Mouse (Mus musculus): ENCODE results near the gene Gmds. TPM values are rescaled to one million over a fixed set of nuclear protein-coding genes. Genes with fewer than 3 reads are reported as not detected.

Gmds gene
- polyA plus RNA-seq (2017; shearing (Covaris generic)), result 10 to 100 TPM; 12.9 to 21.0 TPM

DNA sequence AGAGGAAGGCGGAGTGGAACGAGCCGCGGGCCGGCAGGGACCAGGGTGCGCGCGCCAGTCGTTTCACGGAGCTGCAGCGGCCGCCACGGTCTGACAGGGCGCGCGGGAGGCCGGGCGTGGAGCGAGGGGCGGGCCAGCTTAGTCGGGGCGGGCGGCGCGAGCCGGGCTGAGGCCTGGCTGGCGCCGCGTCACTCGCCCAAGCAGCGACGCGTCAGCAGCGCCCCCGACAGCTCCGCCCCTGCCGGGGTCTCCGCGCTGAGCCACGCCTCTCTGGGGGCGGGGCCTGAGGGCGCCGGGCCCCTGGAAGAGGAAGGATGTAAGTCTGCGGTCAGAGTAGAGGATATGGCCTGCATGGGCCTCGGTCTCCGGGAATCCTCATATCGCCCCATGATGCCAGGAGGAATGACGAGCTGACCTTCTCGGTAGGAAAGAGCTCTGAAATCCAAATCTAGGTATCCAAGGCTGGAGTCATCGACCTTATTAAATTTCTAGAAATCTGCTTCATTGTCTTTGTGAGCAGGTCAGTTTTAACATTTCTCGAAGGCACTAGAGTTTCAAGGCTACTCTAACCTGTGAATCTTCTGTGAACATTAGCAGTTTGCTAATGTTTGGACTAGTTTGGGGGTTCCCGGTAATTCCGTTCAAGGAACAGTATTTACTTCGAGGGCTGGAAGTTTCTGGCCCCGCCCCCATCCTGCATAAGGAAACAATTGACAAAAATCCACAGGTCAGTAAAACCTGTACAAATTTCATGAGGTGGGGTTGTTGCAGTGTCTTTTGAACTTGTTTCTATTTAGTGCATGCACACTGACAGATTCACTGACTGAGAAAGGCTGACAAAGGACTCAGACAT, at the start of gene Gmds:
Gene Gmds, minus strand, starts transcription at position 228 of the 853 bp plus-strand sequence.
- peak; percentile 91 for ATAC-seq

- no peak for ATAC-seq
These were observed 47.0 kb upstream of the Gmds start for GRCm38 (mm10) chr13:32385421-32386092.

DNA sequence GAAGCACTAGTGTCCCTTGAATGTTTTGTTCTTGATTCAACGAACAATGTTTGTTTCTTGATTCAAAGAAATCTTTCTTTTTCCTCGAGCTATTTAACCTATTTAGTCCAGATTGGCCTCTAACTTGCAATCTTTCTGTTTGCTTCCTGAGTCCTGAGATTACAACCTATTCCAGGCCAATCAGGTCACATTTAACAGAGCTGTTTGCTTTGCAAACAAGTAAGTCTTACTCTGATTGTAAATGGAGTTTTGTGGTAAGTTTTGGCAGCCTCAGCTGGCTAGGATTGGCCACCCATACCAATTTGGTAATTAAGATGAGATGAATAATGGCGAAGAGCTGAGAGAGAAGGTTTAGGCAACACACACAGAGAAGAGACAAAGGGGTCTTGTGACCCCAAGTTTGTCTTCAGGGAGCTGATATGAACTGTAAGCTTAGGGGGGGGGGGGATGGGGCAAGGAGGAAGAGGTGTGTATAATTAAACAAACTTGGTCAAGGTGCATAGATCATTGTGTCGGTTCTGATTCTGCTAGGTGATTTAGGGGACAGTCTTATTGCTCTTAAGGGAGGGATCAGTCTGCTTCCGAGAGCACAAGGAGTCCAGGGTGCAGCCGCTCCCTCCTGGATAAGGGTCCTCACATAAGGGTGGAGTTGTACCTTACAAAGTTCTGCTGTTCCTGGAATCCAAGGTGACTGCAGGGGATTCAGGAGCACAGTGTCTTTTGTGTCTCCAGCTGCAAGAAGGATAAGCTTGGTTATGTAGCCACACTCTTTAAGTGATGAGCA, 43.9 kb upstream of the Gmds start:
- no peak for ATAC-seq

GRCm38 (mm10) chr13:32378634-32379033, 40.1 kb upstream of the Gmds start:
- ATAC-seq, result no peak

DNA sequence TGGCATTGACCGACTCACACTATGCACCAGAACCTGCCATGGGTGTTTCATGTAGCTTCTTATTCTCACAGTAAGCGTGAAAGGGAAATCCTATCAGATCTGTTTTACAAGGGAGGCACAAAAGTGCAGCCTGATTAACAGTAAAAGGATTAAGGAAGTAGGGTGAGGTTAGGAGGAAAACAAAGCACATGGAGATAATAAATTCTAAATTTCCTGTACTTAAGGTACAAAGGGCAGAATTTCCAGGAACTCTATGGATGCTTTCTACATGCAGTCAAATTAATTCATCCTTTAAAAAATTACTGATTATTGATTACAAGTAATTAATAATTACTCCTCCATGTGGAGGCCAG, 34.0 kb upstream of the Gmds start:
- no peak for ATAC-seq

- ATAC-seq, result no peak
These were observed 33.5 kb upstream of the Gmds start for GRCm38 (mm10) chr13:32371874-32372530.

DNA sequence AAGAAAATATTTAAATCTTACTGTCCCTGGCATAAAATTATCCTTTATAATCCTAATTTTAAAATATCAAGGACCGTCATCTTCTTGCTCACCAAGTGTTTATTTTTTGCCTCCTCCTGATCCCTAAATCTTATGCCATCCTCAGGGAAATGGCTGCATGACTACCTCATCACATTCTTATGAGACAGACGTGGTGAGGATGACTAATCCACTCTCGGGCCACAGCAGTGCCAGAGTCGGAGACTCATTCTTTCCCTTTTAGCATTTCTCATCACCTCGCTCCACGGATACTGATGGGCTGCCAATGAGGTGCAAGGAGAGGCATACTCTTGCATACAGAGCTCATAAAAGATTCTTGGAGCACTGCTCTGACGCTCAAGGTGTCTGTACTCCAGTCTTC, 32.2 kb upstream of the Gmds start:
- no peak for ATAC-seq

DNA sequence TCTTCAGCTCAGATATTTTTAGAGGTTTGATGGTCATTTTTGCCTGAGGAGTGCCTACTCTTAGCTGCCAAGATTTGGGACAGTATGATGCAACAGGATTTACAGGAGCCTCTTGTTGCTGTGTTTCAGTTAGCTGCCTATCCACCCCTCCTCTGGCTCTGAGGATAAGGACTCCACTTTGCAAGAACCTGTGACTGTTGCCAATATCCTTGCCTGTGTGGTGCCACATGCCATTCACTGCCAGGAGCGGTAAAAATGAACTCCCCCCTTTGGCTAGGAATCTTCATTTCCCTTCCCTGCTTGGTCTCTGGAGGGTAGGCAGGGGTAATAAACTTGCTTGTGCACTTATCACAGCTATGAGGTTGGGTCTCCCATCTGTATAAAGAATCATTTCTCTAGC, 31.6 kb upstream of the Gmds start:
- no peak for ATAC-seq

DNA sequence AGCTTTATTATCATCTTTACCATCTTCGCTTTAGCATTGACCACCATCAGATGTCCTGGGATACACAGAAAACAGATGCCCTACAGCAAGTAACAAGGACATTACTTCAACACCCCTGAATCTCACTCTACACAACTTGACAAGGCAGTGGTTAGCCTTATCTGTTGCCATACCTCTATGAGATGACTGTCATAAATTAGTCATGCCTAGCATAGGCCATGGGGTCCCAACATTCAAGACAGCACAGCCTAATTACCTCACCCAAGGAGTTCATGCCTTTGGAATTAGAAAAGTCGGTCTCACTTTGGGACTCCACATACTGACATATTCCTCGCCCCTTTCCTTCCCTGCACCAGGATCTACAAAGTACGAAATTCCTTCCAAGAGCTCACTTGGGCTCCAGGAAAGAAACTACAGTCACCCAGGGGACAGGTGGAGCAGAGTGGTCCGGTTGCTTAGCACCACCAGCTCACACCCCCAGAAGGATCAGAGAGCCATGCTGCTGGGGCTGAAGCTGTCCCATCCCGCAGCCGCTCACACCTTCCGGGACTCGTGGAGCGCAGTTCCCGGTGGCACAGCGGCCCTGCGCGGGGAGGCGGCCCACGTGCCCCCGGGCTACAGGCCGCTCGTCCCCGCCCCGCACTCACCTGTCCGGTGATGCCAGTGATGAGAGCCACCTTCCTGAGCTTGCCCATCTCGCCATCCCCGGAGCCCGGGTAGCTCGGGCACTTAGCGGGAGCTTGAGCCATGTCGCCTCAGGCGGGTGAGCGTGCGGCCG, 616 bp downstream of the Gmds start:
- ATAC-seq, result peak; percentile 40

DNA sequence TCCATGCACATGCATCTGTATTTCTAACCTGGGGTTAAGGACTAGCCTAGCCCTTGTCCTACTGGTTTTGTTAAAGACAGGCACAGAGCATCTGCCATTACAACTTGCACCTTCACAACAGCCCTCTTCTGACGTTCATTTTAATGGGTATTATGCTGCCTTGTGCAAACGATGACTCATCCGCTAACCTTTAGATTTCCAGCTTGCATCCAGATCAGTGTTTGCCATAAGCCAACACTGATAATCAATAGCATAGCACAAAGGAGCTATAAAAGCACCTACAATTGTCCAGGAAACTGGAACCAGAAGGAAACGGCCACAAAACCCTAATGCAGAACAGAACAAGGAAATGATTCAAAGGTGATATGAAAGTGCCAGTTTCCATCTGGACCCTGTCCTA, 20.2 kb downstream of the Gmds start:
- no peak for ATAC-seq

DNA sequence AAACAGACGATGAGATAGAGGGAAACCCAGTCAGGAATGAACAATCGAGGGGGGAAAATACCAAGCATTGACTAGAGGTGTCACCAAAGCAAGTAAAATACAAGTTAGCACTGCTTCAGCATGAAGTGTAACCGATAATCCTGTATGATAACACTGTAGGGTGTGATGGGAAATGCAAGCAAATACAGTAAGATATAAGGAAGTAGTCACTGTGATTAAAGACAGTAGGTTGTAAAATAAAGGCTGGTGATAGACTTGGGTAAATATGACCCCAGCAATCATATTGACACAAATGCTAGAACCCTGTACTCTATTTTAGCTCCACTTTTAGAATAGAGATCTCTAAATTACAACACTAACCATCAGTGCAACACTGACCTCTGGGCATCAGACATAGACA, 21.2 kb downstream of the Gmds start:
- no peak for ATAC-seq

- peak; percentile 97 for ATAC-seq
These were observed 25.9 kb downstream of the Gmds start for GRCm38 (mm10) chr13:32312663-32313062.

DNA sequence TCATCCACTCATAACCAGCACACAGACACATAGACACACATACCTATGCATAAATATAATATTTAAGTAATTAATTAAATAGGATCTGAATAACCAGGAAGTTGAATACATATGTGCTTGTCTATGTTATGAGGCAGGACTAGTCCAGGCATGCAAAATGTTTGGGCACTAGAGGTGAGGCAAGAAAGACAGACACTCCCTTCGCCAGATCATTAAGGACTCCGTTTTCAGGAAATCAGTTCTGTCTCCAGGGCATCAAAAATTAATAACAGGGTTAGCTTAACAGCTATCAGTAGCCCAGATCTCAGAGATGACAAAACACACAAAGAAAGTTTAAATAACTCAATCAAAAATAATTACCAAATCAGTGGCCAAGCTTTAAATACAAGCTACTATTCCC, 27.1 kb downstream of the Gmds start:
- ATAC-seq, result no peak

DNA sequence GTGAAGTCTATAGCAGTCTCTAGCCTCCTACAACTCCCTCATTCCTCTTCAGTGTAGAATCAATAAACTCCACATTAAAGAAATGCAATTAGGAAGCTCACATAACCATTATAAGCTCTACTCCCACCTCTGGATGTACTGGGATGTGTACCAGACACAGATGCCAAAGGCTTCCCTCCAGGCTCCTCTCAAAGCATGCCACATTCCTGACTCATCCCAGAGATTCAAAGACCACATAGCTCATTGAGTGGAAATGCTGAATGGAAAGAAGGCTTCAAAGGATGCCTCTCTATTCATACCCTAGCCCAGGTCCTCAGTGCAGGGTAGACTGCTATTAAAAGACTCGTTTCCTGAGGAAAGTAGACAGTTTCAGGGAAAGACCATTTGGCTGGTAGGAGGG, 40.1 kb downstream of the Gmds start:
- no peak for ATAC-seq

DNA sequence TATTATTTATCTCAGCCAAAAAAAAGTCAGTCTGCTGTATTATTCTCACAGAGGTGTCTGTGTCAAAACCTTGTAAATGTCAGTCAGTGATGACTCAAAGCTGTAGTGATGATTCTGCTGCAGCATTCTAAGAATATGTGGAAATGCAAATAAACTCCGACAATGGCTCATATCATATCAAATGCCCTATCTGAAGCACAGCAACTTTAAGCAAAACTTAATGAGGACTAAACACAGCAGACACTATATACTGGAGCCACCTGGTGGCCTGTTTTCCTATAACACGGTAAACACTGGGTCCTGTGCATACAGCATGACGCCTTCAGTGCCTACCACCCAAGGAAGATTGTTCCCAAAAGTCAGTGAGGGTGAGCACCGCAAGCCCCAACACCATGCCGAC, 41.1 kb downstream of the Gmds start:
- peak; percentile 71 for ATAC-seq

GRCm38 (mm10) chr13:32294416-32295195, 43.9 kb downstream of the Gmds start:
- ATAC-seq, result no peak

DNA sequence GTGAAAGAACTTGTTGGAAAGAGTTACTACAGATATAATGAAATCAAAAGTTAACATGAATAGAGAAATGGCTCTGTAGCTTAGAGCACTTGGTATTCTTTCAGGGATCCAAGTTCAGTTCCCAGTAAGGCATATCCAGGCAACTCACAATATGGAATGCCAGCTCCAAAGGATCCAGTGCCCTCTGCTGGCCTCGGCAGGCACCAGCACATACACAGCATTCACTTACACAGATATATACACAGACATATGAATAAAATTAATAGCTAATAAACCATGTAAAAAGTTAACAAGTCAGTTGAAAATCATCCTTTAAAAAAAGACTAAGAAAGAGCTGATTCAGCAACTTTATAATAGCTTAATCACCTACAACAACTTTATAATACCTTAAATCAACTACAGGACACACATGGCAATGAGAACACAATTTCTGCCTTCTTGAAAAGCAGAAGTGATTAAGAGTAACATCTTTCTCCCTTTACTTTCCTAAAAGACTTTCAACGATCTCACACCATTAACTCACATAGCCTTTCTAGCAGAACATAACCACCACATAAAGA, 65.5 kb downstream of the Gmds start:
- no peak for ATAC-seq

DNA sequence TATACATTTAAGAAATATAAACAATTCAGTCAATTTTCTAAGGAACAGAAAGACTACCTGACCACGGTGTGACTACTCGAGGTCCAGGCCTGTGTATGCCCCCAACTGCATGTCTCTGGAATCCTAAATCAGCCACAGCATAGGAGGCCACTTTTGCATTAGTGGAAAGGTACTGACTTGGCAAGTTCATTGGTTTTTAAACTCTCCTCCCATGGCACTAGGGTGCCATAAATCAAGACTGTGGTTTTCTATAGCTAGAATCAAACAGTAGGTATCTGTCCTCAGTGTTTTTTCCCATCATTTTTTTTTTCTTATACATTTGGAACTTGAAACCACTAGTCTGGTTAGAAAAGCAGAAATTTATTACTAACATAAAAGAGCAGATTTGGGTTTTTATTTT, 68.8 kb downstream of the Gmds start:
- no peak for ATAC-seq

DNA sequence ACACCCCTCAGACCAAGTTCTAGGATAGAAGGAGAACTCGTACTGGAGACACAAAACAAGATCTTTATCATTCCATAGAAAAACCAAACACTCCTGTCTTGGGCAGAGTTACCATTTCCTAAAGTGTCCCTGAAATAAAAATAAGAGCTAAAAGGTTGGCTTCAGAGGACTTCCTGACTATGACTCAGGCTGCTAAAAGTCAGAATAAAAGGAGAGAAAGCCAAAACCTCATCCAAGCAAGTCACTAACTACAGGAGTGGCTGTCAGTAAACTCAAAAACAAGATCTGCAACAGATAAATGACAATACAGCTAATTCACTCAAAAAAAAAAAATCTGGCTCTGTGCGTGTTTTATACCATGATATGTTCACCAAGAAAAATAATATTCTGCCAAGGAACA, 69.3 kb downstream of the Gmds start:
- ATAC-seq, result no peak

DNA sequence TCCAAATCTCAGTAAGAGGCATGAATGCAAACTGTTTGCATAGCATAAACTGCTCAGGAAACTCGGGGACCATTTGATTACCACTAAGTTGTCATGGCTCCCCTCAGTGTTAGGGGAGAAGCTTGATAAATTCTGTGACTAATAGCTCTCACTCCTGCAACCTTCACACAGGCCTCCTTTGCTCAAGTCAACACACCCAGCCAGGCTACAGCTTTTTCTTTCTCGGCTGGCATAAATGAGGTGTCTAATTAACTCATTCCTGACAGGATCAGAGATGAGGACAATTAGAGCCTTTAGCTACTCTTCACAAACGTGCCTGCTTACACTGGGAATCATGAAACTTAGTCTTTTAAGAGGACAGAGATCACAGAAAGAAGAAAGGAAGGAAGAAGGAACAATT, 70.3 kb downstream of the Gmds start:
- no peak for ATAC-seq

GRCm38 (mm10) chr13:32267184-32267775, 71.3 kb downstream of the Gmds start:
- no peak for ATAC-seq

All from CD4-positive, CD25-positive, alpha-beta regulatory T cell, adult 4 months (primary cell).